25 mouse cellular contexts compared by ENCODE assay signal in the genomic region with DNA sequence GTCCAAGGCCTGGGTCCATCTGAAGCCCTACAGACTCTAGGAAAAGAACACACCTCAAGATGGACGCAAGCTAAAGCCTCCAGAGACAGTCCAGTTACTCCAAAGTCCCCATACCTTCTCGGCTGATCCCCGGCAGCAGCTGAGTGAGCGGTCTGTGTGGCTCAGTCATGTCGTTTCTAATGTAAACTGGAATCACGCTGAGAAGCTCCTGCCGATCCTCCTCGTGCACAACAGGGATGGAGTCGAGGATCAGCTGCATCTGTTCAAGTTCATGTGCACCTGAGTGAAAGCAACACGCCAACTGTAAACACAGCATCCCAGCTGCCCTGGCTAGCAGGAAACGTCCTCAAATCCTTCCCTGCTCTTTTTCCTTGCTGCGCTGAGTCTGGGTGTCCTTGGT. TPM values are rescaled to one million over a fixed set of nuclear protein-coding genes. Genes with fewer than 3 reads are reported as not detected.
"Had no signal": no experiment of that assay in that cellular context is flagged by ENCODE, and none has a peak within 500 bp of the region (broad histone marks: within the 10 kb centered on the region; RNA-seq: fewer than 3 reads in every experiment).

No protein-coding gene starts in this region.

- DNase-seq: retina, postnatal 1 day; right cerebral cortex, adult 18-20 months; right cerebral cortex, postnatal 14 days; right cerebral cortex, postnatal 25 days; right cerebral cortex, postnatal 4 days; spleen, adult 18-20 months; thymus, adult 18-20 months; thymus, adult 2 months; thymus, postnatal 14 days; thymus, postnatal 25 days; thymus, postnatal 36 days; thymus, postnatal 4 days had no signal

- H3K9me3 ChIP-seq: neural tube, embryonic 12.5 days; neural tube, embryonic 13.5 days; neural tube, embryonic 15.5 days; stomach, embryonic 15.5 days had no signal

- H3K9ac ChIP-seq: neural tube, embryonic 12.5 days; neural tube, embryonic 13.5 days; neural tube, embryonic 15.5 days; stomach, embryonic 15.5 days had no signal

- H3K4me1 ChIP-seq: neural tube, embryonic 12.5 days; neural tube, embryonic 13.5 days; neural tube, embryonic 15.5 days; stomach, embryonic 15.5 days had no signal

- H3K27me3 ChIP-seq: neural tube, embryonic 12.5 days; neural tube, embryonic 13.5 days; neural tube, embryonic 15.5 days; stomach, embryonic 15.5 days had no signal

- H3K4me2 ChIP-seq: neural tube, embryonic 12.5 days; neural tube, embryonic 13.5 days; neural tube, embryonic 15.5 days; stomach, embryonic 15.5 days had no signal

- H3K27ac ChIP-seq: neural tube, embryonic 12.5 days; neural tube, embryonic 13.5 days; neural tube, embryonic 15.5 days; stomach, embryonic 15.5 days; stomach, postnatal 0 days had no signal

- H3K4me3 ChIP-seq: neural tube, embryonic 12.5 days; neural tube, embryonic 13.5 days; neural tube, embryonic 15.5 days; stomach, embryonic 15.5 days had no signal

RNA-seq across cellular contexts. Expression of gene Bcl2l10, which starts 45.7 kb away (rescaled TPM):
- total RNA-seq: neutrophil, adult 5-6 weeks had no signal
- polyA plus RNA-seq: neural tube, embryonic 12.5 days; neural tube, embryonic 13.5 days; neural tube, embryonic 14.5 days; neural tube, embryonic 15.5 days; small intestine, adult 2 months; spleen, adult 2 months; stomach, embryonic 14.5 days; stomach, embryonic 15.5 days; stomach, embryonic 16.5 days; stomach, postnatal 0 days; testis, adult 2 months; thymus, adult 2 months; thymus, postnatal 0 days had no signal
